Mouse (Mus musculus) MEL (cell line): ENCODE measurements at regions not wholly inside any gene's neighbourhood (a gene's known extent, or its start where the extent isn't known, plus 50 kb on each side); places are given as distances from the start of the nearest gene placed in this dataset.

ENCODE experiments used
- CTCF ChIP-seq, 3 experiments: IDR thresholded peaks in 2 of 3; conservative IDR thresholded peaks in 1 of 3; 2 replicates each; pipeline ENCODE4 v1.5.1; 2011 to 2012; ENCODE audit warnings: low read length in 3 of 3, low read depth in 2 of 3, mild to moderate bottlenecking in 2 of 3, improper control_type of control experiment in 1 of 3, inconsistent platforms in 1 of 3, mixed read lengths in 1 of 3, moderate library complexity in 1 of 3; ENCODE audit not compliant: control insufficient read depth in 1 of 3, insufficient read depth in 1 of 3, poor library complexity in 1 of 3, severe bottlenecking in 1 of 3
- EP300 ChIP-seq, 2 experiments: IDR thresholded peaks; 2 replicates each; pipeline ENCODE4 v1.6.1; 2011; ENCODE audit warnings: improper control_type of control experiment in 2 of 2, low read length in 2 of 2, low read depth in 1 of 2, mild to moderate bottlenecking in 1 of 2
- MXI1 ChIP-seq: IDR thresholded peaks from 2 replicates; pipeline ENCODE4 v1.6.1; 2011; ENCODE audit warnings: mild to moderate bottlenecking, low read depth, low read length, improper control_type of control experiment
- POLR2A ChIP-seq, 2 experiments: IDR thresholded peaks; 2 replicates each; pipeline ENCODE4 v1.6.1; 2011 to 2012; ENCODE audit warnings: low read length in 2 of 2, mild to moderate bottlenecking in 2 of 2, control low read depth in 1 of 2, improper control_type of control experiment in 1 of 2, low read depth in 1 of 2, moderate library complexity in 1 of 2; ENCODE audit not compliant: control insufficient read depth in 1 of 2, insufficient read depth in 1 of 2, poor library complexity in 1 of 2

DNA sequence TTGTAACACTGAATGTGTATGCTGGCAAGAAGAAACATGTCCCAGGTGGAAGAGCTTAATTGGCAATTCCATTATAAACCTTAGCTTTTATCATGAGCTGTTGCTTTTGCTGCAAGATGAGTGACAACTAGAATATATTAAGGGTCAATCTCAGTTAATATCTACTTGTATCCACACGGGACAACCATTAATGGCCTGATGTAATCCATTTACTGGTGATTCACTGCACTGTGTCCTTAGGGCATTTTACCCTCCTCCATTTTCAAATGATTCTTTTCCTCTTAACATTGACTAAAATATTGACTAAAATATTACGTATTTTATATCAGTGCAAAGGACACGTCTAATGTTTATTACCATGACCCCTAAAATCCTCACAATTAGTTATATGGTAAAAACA, 1175.7 kb downstream of the Pcdh7 start:
- TF ChIP-seq MXI1: no peak
- TF ChIP-seq CTCF (IDR thresholded peaks at IDR 0.05 in 2 of 3, conservative IDR thresholded peaks at IDR 0.05 in 1 of 3; ENCODE audit: control insufficient read depth in 1 of 3, insufficient read depth in 1 of 3, low read depth in 2 of 3, low read length in 3 of 3, poor library complexity in 1 of 3, severe bottlenecking in 1 of 3): no peak
- TF ChIP-seq POLR2A (IDR thresholded peaks at IDR 0.05; ENCODE audit: control insufficient read depth in 1 of 2, insufficient read depth in 1 of 2, low read depth in 1 of 2, low read length in 2 of 2, poor library complexity in 1 of 2): no peak
- no peak for TF ChIP-seq EP300 (IDR thresholded peaks at IDR 0.05; ENCODE audit: low read depth in 1 of 2, low read length in 2 of 2)
